Mouse (Mus musculus) cerebellum, postnatal 25 days (tissue): ENCODE data around the gene Zfp46.
A peak's percentile ranks its signal among the peaks of the same experiment; 100 is the strongest.

Experiments used
- DNase-seq, 2 experiments: peaks; one replicate each; pipeline ENCODE4 v3.0.0; 2021; ENCODE audit warnings: mixed read lengths in 2 of 2

The Zfp46 gene

DNA sequence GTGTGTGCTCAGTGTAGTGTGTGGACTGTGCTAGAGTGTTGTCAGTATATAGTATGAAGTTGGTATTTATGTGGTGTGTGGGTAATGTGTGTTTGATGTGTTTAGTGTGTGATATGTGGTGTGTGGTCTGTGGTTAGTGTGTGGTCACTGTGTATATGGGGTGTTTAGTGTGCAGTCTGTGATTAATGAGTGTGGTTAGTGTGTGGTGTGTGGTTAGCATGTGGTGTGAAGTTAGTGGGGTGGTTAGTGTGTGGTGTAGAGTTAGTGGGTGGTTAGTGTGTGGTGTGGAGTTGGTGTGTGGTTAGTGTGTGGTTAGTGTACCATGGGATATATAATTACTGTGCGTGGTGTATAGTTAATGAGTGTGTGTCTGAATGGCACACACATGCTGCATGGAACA, 15.6 kb upstream of the Zfp46 start:
- DNase-seq, result no peak

DNA sequence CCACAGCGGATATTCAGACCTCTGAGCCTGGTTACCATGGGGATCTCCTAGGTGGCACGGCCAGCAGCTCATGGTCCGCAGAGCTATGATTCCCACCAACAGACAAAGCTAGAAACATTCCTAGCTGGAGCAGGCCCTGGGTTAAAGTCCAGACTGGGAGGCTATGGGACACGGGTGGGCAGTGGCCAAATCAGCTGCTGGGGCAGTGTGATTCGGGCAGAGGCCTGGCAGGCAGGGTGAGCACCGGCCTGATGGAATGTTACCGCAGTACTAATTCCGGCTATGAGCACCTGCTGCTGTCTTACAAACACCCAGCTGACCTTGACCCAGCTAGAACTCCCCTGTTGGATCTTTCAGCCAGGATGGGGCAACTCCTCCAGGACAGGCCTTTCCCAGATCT, 13.8 kb upstream of the Zfp46 start:
- no peak for DNase-seq

GRCm38 (mm10) chr4:136281097-136281496, 3.4 kb upstream of the Zfp46 start:
- no peak for DNase-seq

DNA sequence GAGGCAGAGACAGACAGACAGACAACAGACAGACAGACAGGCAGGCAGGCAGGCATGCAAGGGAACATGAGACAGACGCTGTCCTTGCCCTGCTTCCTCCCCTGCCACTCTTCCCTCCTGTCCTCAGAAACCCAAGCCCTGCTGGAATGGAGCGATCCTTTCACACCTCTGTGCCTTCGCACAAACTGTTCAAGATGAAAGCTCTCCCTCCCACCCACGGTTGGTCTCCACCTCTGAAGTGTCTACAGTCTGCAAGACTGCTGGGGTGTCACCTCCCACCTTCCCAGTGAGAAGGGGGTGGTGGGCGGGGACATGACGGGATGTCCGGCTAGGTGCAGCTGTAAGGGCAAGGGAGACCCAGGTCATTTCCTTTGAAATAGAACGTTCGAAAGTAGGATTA, 2.9 kb upstream of the Zfp46 start:
- no peak for DNase-seq

DNA sequence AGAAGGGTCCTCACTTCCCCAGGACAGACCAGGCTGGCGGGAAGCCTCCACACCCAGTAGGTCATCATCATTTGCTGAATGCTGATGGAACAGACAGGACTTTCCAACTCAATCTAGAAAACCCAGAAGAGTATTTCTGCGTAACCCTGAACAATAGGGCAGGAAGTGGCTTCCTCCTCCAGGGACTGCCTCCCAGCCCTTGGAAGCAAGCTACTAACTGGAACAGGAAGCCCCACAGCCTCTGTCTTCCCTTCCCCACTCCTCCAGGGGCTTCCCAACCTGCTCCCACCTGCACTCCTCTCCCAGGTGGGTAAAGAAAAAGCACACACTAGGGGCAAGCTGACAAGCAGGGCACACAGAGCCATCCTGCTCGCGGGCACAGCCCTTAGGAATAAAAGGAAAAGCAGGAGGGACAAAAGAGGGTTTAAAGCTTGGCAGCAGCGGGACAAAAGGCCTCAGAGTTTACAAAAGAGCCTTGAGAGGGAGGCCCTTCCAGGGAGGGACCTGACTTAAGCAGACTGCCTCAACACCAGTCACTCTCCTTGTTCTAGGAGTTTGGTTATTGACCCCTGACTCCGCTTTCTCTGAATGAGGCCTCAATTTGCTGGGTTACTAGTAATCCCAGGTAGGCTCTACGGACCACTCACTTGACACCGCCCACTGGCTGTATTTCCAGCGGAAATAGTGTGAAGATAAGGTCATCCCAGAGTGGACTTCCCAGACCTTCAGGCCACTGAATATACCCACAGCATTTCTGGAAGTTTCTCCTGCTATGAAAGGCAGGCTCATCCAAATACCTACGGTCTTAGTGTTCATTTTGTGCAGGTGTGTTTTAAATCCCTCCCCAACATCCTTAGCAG, 1.6 kb upstream of the Zfp46 start:
- no peak for DNase-seq

GRCm38 (mm10) chr4:136283783-136284182, 700 bp upstream of the Zfp46 start:
- peak in 1 of 2 experiments; percentile 56 for DNase-seq

DNA sequence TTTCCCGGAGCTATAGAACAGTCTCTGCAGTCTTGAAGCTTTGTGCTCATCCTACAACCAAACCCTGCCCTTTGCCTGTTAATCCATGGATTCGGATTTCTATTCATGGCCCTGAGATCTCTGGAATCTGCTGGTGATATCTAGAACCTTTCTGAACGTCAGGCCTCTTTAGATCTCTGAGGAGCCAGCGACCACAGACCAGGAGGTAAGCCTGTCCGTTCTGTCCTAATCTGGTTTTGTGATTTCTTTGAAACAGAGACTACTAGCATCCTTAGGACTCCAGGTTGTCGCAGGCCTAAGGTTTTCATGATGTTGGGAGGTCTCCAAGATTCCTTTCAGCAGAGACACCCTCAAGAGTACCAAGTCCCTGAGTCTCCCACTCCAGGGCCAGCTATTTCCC, 408 bp downstream of the Zfp46 start:
- peak; percentile 38 to 65 for DNase-seq

DNA sequence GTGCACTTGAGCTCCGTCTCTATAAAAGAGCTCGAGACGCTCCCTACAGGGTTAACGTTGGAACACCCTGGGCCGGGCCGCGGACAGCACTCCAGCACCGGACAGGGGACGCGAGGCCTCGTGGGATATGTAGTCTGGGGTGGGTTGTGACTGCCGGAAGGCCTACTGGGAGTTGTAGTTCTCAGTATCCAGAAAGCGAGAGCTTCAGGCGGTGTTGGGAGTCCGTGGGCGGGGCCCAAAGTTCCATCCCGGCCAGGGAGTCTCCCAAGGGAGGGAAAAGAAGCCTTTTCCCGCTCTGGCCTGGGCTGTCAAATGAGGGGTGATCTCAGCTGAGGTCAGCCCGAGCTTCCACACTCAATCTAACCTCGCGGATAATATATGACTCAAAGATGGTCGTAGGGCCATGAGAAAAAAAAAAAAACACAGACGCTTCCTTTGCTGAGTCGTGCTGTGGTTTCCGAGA, 896 bp downstream of the Zfp46 start:
- DNase-seq, result peak; percentile 91 to 94

DNA sequence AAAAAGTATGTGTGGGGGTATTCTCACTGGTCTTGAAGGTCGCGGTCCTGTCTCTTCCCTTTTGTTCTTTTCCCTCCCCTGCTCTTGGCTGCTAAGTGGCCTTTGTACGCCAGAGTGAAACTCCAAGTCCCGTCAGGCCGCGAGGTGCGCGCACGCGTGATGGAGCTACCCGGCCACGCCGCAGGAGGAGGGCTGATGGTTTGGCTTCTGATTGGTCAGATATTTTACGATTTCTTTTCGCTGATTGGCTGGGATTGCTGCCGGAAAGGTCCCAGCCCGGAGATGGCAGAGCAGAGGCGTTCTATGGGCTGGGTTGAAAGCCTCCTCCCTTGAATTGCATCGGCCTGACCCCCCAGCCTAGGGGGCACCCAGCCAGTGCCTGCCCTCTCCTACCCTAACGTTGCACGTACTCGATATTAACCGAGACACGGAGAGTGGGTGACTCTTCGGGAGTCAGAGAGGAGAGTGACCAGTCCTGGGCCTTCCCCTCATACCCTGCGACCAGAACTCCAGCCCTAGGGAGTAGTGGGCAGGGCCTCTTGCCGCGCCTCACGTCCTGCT, 1.4 kb downstream of the Zfp46 start:
- DNase-seq, result peak; percentile 95 to 97

DNA sequence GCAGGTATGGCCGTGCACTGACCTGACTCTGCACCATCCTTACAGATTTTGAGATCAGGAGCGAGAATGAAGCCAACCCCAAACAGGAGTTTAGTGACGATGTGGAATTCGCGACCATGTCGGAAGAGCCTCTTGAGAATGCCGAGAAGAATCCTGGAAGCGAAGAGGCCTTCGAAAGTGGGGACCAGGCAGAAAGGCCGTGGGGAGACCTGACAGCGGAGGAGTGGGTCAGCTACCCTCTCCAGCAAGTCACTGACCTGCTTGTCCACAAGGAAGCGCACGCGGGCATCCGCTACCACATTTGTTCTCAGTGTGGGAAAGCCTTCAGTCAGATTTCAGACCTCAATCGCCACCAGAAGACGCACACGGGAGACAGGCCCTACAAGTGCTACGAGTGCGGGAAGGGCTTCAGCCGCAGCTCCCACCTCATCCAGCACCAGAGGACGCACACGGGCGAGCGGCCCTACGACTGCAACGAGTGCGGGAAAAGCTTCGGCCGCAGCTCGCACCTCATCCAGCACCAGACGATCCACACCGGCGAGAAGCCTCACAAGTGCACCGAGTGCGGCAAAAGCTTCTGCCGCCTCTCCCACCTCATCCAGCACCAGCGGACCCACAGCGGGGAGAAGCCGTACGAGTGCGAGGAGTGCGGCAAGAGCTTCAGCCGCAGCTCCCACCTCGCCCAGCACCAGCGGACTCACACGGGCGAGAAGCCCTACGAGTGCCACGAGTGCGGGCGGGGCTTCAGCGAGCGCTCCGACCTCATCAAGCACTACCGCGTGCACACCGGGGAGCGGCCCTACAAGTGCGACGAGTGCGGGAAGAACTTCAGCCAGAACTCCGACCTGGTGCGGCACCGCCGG, 5.7 kb downstream of the Zfp46 start:
- no peak for DNase-seq

DNA sequence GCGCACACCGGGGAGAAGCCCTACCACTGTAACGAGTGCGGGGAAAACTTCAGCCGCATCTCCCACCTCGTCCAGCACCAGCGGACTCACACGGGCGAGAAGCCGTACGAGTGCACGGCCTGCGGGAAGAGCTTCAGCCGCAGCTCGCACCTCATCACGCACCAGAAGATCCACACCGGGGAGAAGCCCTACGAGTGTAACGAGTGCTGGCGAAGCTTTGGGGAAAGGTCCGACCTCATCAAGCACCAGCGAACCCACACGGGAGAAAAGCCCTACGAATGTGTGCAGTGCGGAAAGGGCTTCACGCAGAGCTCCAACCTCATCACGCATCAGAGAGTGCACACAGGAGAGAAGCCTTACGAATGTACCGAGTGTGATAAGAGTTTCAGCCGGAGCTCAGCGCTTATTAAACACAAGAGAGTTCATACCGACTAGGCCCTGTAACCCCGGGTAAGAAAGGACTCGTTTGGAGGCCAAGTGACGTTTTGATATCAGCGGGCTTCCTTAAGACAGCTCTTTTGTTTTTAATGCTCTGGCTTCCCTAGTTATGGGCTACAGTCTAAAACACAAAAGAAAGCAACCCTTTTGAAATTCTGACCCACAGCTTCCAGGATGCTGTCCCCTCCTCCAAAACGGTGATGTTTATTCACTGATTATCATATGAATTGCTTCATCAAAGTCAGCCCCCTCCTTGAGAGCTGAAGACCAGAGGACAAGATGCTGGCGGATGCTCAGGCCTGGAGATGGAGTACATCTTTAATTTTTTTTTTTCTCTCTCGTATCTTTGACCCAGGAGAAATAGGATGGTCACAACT, 6.5 kb downstream of the Zfp46 start:
- DNase-seq, result no peak

- no peak for DNase-seq
Measured at GRCm38 (mm10) chr4:136291692-136292091, 7.2 kb downstream of the Zfp46 start.

DNA sequence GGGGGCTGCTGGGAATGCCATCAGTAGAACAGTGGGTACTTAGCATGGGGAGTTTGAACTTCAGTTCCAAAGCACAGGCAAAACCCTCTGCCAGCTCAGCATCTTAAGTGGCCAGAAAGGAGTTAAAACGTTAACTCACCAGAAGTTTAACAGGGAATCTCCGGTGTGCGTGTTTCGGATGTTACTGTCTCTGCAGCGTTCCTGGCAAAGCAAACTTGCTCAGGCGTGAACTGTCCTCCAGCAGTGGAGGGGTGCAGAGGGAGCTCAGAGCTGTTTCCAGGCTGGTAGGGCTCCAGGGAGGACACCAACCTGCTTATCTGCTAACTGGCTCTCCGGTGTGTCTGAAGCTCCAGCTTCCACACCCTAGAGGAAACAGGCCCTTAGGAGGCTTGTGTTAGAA, 11.5 kb downstream of the Zfp46 start:
- DNase-seq, result no peak

- no peak for DNase-seq
Measured at GRCm38 (mm10) chr4:136302462-136302861, 18.0 kb downstream of the Zfp46 start.

DNA sequence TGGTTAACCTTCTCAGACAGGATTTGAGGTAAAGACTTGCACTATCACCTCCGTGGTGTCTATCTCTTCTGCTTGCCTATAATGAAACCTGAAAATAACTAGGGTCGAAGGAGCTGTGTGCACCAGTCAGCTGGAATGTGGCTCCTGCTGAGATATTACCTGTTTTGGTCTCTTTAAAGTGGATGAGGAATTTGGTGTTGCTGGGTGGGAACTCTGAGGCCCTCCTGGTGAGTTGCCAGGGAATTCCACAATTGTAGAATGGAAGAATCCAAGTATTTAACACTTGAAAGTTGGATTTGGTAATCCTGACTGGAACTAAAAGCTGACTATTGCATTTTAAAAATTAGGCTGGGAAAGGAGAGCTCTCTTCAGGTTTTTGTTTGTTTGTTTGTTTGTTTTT, 19.7 kb downstream of the Zfp46 start:
- DNase-seq, result no peak

DNA sequence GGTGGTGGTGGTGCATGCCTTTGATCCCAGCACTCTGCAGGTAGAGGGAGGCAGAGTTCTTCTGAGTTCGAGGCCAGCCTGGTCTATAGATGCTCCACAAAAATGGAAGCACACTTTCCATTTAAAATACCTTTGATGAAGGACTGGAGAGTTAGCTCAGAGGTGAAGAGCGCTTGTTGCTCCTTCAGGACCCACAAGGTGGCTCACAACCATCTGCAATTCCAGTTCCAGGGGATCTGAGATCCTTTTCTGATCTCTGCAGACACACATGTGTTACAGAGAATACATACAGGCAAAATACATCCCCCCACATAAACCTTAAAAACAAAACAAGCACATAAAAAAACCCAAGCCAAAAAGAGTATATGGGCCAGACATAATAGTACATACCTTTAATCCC, 23.9 kb downstream of the Zfp46 start:
- no peak for DNase-seq

- DNase-seq, result peak; percentile 34 to 38
Measured at GRCm38 (mm10) chr4:136309780-136310179, 25.3 kb downstream of the Zfp46 start.

- DNase-seq, result peak; percentile 100
Measured at GRCm38 (mm10) chr4:136310229-136311041, 26.0 kb downstream of the Zfp46 start, which contains the start of gene Hnrnpr. Gene Hnrnpr, plus strand, starts transcription at chr4:136310942.

- peak in 1 of 2 experiments; percentile 72 for DNase-seq
Measured at GRCm38 (mm10) chr4:136311042-136311999, 26.8 kb downstream of the Zfp46 start.

- DNase-seq, result no peak
Measured at GRCm38 (mm10) chr4:136312616-136313015, 28.1 kb downstream of the Zfp46 start.
